Mouse (Mus musculus) C2C12 (cell line): Measurements from ENCODE around the gene Trim28. TPM values are rescaled to one million over a fixed set of nuclear protein-coding genes. Genes with fewer than 3 reads are reported as not detected.
A peak's percentile ranks its signal among the peaks of the same experiment; 100 is the strongest.

ENCODE experiments used
- H3K27me3 ChIP-seq: one replicate; pipeline ENCODE4 v1.6.1; 2011; ENCODE audit not compliant: control insufficient read depth, insufficient read depth, insufficient read length
- H3K36me3 ChIP-seq: one replicate; pipeline ENCODE4 v1.6.1; 2011; ENCODE audit not compliant: control insufficient read depth, insufficient read depth
- H3K4me3 ChIP-seq: one replicate; pipeline ENCODE4 v1.5.1; 2011; ENCODE audit warnings: mild to moderate bottlenecking, control low read depth; ENCODE audit not compliant: poor library complexity, insufficient read depth, severe bottlenecking
- H3K79me2 ChIP-seq: one replicate; pipeline ENCODE4 v1.6.1; 2011; ENCODE audit not compliant: control insufficient read depth, insufficient read depth
- H3K79me3 ChIP-seq: one replicate; pipeline ENCODE4 v1.6.1; 2011; ENCODE audit warnings: low read depth, control low read depth
- H3ac ChIP-seq: one replicate; pipeline ENCODE3; 2011; ENCODE audit warnings: low read depth; ENCODE audit not compliant: control insufficient read depth, insufficient read length
- CEBPB ChIP-seq: IDR thresholded peaks from one replicate; pipeline ENCODE4 v1.6.1; 2011; ENCODE audit warnings: low read depth, mild to moderate bottlenecking, control low read depth, moderate library complexity
- CTCF ChIP-seq: IDR thresholded peaks from one replicate; pipeline ENCODE4 v1.5.1; 2011; ENCODE audit not compliant: control insufficient read depth, insufficient read depth, insufficient read length
- FOSL1 ChIP-seq: IDR thresholded peaks from one replicate; pipeline ENCODE4 v1.8.0; 2011; ENCODE audit warnings: mild to moderate bottlenecking, low read length; ENCODE audit not compliant: poor library complexity, insufficient read depth, severe bottlenecking
- MAX ChIP-seq: IDR thresholded peaks from one replicate; pipeline ENCODE4 v1.6.1; 2011; ENCODE audit warnings: mild to moderate bottlenecking, control low read depth
- MYOD1 ChIP-seq: IDR thresholded peaks from one replicate; pipeline ENCODE4 v1.6.1; 2011; ENCODE audit warnings: low read depth; ENCODE audit not compliant: control insufficient read depth, insufficient read length
- MYOG ChIP-seq: IDR thresholded peaks from one replicate; pipeline ENCODE4 v1.6.1; 2011; ENCODE audit not compliant: control insufficient read depth, insufficient read length; ENCODE audit errors: extremely low read depth
- USF1 ChIP-seq: IDR thresholded peaks from one replicate; pipeline ENCODE4 v1.6.1; 2011; ENCODE audit warnings: low read depth, mild to moderate bottlenecking, control low read depth, moderate library complexity
- polyA plus RNA-seq: library from polyadenylated mRNA; unstranded; fragments of >200 nt; fragmentation: generic; extraction: Trizol; gene quantifications from one replicate; pipeline ENCODE4 v1.2.1, GENCODE M21; 2012; ENCODE audit warnings: missing spikeins

Gene Trim28
- polyA plus RNA-seq, 1 experiment: 606 TPM

GRCm38 (mm10) chr7:13031069-13031468, 32.2 kb downstream of the Trim28 start:
- no peaks in the 10 kb centered on the region for H3K27me3 ChIP-seq
- peaks cover 86% of the 10 kb centered on the region for H3K36me3 ChIP-seq
- H3K4me3 ChIP-seq: no peak overlapping the region
- H3K79me2 ChIP-seq: peaks cover 43% of the 10 kb centered on the region
- no peak overlapping the region for H3ac ChIP-seq
- TF ChIP-seq USF1 (no peak), MYOD1 (no peak), CEBPB (no peak), CTCF (no peak), MAX (no peak), MYOG (no peak), FOSL1 (no peak)
- H3K79me3 ChIP-seq: peaks cover 27% of the 10 kb centered on the region

- H3K79me3 ChIP-seq: peaks cover 27% of the 10 kb centered on the region
- peaks cover 81% of the 10 kb centered on the region for H3K36me3 ChIP-seq
- no peak overlapping the region for H3K4me3 ChIP-seq
- no peak overlapping the region for H3ac ChIP-seq
- H3K27me3 ChIP-seq: no peaks in the 10 kb centered on the region
- H3K79me2 ChIP-seq: peaks cover 43% of the 10 kb centered on the region
- no peak for TF ChIP-seq USF1
- TF ChIP-seq MYOD1: no peak
- no peak for TF ChIP-seq MYOG
- no peak for TF ChIP-seq CTCF
- TF ChIP-seq FOSL1: no peak
- TF ChIP-seq MAX: no peak
- no peak for TF ChIP-seq CEBPB
These were observed 33.1 kb downstream of the Trim28 start for GRCm38 (mm10) chr7:13031983-13032382.

GRCm38 (mm10) chr7:13032541-13032940, 33.6 kb downstream of the Trim28 start:
- TF ChIP-seq MAX (no peak), MYOD1 (no peak), MYOG (no peak), CTCF (no peak), USF1 (no peak), CEBPB (no peak), FOSL1 (no peak)
- peaks cover 76% of the 10 kb centered on the region for H3K36me3 ChIP-seq

GRCm38 (mm10) chr7:13033451-13034147, 34.7 kb downstream of the Trim28 start:
- TF ChIP-seq FOSL1: no peak
- TF ChIP-seq USF1: no peak
- no peak for TF ChIP-seq CTCF
- TF ChIP-seq MYOG: no peak
- no peak for TF ChIP-seq CEBPB
- TF ChIP-seq MAX: no peak
- no peak for TF ChIP-seq MYOD1

More at GRCm38 (mm10) chr7:13032541-13032940, 33.6 kb downstream of the Trim28 start:
- H3K4me3 ChIP-seq: no peak overlapping the region
- H3K27me3 ChIP-seq: no peaks in the 10 kb centered on the region
- H3K79me3 ChIP-seq: peaks cover 27% of the 10 kb centered on the region
- H3ac ChIP-seq: no peak overlapping the region
- H3K79me2 ChIP-seq: peaks cover 43% of the 10 kb centered on the region

GRCm38 (mm10) chr7:13034148-13034977, 35.4 kb downstream of the Trim28 start, which contains the start of gene Chmp2a:
Gene Chmp2a, minus strand, starts transcription at chr7:13034807.
- Histone ChIP-seq H3K27me3 (no peaks in the 10 kb centered on the region), H3K79me2 (peaks cover 34% of the 10 kb centered on the region), H3K4me3 (peak within 1 kb of the TSS; percentile 46), H3ac (peak within 1 kb of the TSS; percentile 56), H3K36me3 (peaks cover 57% of the 10 kb centered on the region), H3K79me3 (peaks cover 19% of the 10 kb centered on the region)
- TF ChIP-seq CTCF (no peak), MAX (peak; percentile 45), CEBPB (no peak), USF1 (no peak)

More at GRCm38 (mm10) chr7:13033451-13034147, 34.7 kb downstream of the Trim28 start:
- Histone ChIP-seq H3K36me3 (peaks cover 65% of the 10 kb centered on the region), H3ac (peak overlapping the region; percentile 56), H3K79me2 (peaks cover 34% of the 10 kb centered on the region), H3K27me3 (no peaks in the 10 kb centered on the region), H3K79me3 (peaks cover 22% of the 10 kb centered on the region), H3K4me3 (peak overlapping the region; percentile 46)
